8 mouse cellular contexts compared by ENCODE assay signal in the genomic region with DNA sequence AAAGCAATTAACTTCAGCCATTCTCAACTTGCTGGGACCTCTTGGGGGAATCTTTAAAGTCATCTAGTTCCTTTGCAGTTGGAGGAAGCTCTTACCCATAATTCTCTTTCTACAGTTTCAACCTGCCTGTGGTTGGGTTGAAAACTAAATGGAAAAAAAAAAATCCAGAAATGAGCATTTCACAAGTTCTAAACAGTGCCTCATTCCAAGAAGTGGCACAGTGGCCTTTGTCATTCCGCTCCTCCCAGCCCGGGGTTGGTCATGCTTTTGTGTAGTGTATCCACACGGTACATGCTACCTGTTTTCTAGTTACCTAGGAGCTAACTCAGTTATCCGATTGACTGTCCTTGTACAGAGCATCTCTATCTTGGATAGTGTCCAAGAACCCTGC.
DNase-seq lines count a peak whose midpoint lies in the region; ATAC-seq and TF ChIP-seq lines count a peak whose summit lies in the region.

No protein-coding gene starts in this region.

- 85% methylated on average over 4 of the region's 4 CpGs for WGBS in heart, embryonic 16.5 days
- 77% methylated on average over 4 of the region's 4 CpGs for WGBS in liver, embryonic 16.5 days (ENCODE audit: insufficient replicate concordance)
- WGBS in embryonic facial prominence, embryonic 10.5 days, result 90% methylated on average over 4 of the region's 4 CpGs

- no peak overlapping the region for H3K9ac ChIP-seq in heart, embryonic 16.5 days (ENCODE audit: low read length)
- H3K9ac ChIP-seq in liver, embryonic 16.5 days (ENCODE audit: low read depth, low read length), result no peak overlapping the region

- H3K27ac ChIP-seq in heart, embryonic 16.5 days (ENCODE audit: low read length), result 0 out of 2 replicates have a peak overlapping the region, but pooled peaks have one; percentile 37
- H3K27ac ChIP-seq in bone marrow macrophage, adult 2 months (ENCODE audit: insufficient read depth, low read depth, low read length), result 0 out of 2 replicates have a peak overlapping the region, but pooled peaks have one; percentile 14
- H3K27ac ChIP-seq in liver, embryonic 16.5 days (ENCODE audit: low read length), result peak overlapping the region; percentile 65
- H3K27ac ChIP-seq in embryonic facial prominence, embryonic 10.5 days (replicated peaks), result no peak overlapping the region

- H3K27me3 ChIP-seq in heart, embryonic 16.5 days (ENCODE audit: control insufficient read depth, insufficient read depth, low read length), result no peaks in the 10 kb centered on the region
- no peaks in the 10 kb centered on the region for H3K27me3 ChIP-seq in liver, embryonic 16.5 days (ENCODE audit: control insufficient read depth, insufficient read depth, low read depth, low read length)
- H3K27me3 ChIP-seq in embryonic facial prominence, embryonic 10.5 days (replicated peaks; ENCODE audit: low read depth, poor library complexity, severe bottlenecking), result peaks cover 8% of the 10 kb centered on the region; the same call in 1 of the 2 replicates

- H3K9me3 ChIP-seq in heart, embryonic 16.5 days (replicated peaks; ENCODE audit: control insufficient read depth, low read length), result 0 out of 2 replicates have a peak, but pooled peaks cover 4% of the 10 kb centered on the region
- no peaks in the 10 kb centered on the region for H3K9me3 ChIP-seq in liver, embryonic 16.5 days (replicated peaks; ENCODE audit: control insufficient read depth, low read length)
- H3K9me3 ChIP-seq in embryonic facial prominence, embryonic 10.5 days, result no peaks in the 10 kb centered on the region

- no peak for TF ChIP-seq CTCF in bone marrow macrophage, adult 2 months (IDR thresholded peaks at IDR 0.05; ENCODE audit: low read depth, low read length)

- intact Hi-C loops in heart, postnatal 25 days (cut with DNase I), result loop anchor here (1.0 to 10.0 kb wide), 3 partner anchors 228 to 639 kb away; no protein-coding TSS in a partner anchor

- H3K4me3 ChIP-seq in heart, embryonic 16.5 days (ENCODE audit: low read length), result no peak overlapping the region
- H3K4me3 ChIP-seq in bone marrow macrophage, adult 2 months (ENCODE audit: insufficient read depth, low read length), result no peak overlapping the region
- no peak overlapping the region for H3K4me3 ChIP-seq in liver, embryonic 16.5 days (ENCODE audit: low read depth, low read length)
- no peak overlapping the region for H3K4me3 ChIP-seq in embryonic facial prominence, embryonic 10.5 days

- DNase-seq in heart, postnatal 25 days (ENCODE audit: low spot score), result no peak
- peak; percentile 57 for DNase-seq in 416B (ENCODE audit: low read depth)
- no peak for DNase-seq in embryonic facial prominence, embryonic 10.5 days (ENCODE audit: low spot score)
- no peak for DNase-seq in urinary bladder, postnatal 4 days (ENCODE audit: low spot score in 2 of 2)
- no peak for DNase-seq in thymus, adult 18-20 months

- no peak overlapping the region for H3K4me2 ChIP-seq in heart, embryonic 16.5 days (ENCODE audit: low read depth, low read length)
- no peak overlapping the region for H3K4me2 ChIP-seq in liver, embryonic 16.5 days (ENCODE audit: low read depth, low read length)

- no peaks in the 10 kb centered on the region for H3K36me3 ChIP-seq in heart, embryonic 16.5 days (ENCODE audit: control insufficient read depth, insufficient read depth)
- H3K36me3 ChIP-seq in liver, embryonic 16.5 days (ENCODE audit: control insufficient read depth, insufficient read depth), result no peaks in the 10 kb centered on the region
- no peaks in the 10 kb centered on the region for H3K36me3 ChIP-seq in embryonic facial prominence, embryonic 10.5 days (replicated peaks)

- H3K4me1 ChIP-seq in heart, embryonic 16.5 days (ENCODE audit: control insufficient read depth, insufficient read depth, low read length), result peaks cover 5% of the 10 kb centered on the region; the same call in 1 of the 2 replicates
- peaks cover 14% of the 10 kb centered on the region for H3K4me1 ChIP-seq in bone marrow macrophage, adult 2 months (ENCODE audit: control insufficient read depth, insufficient read depth, low read length)
- H3K4me1 ChIP-seq in liver, embryonic 16.5 days (ENCODE audit: control insufficient read depth, low read depth, low read length), result peaks cover 38% of the 10 kb centered on the region
- H3K4me1 ChIP-seq in embryonic facial prominence, embryonic 10.5 days, result peaks cover 14% of the 10 kb centered on the region

- no peak for TF ChIP-seq POLR2A in bone marrow macrophage, adult 2 months (IDR thresholded peaks at IDR 0.05; ENCODE audit: borderline replicate concordance, low read depth, low read length)

- no peak for ATAC-seq in heart, embryonic 16.5 days (replicated peaks; ENCODE audit: extremely low read depth, insufficient read depth, low FRiP score)
- ATAC-seq in liver, embryonic 16.5 days (ENCODE audit: low read depth), result no peak
